In the genomic region with DNA sequence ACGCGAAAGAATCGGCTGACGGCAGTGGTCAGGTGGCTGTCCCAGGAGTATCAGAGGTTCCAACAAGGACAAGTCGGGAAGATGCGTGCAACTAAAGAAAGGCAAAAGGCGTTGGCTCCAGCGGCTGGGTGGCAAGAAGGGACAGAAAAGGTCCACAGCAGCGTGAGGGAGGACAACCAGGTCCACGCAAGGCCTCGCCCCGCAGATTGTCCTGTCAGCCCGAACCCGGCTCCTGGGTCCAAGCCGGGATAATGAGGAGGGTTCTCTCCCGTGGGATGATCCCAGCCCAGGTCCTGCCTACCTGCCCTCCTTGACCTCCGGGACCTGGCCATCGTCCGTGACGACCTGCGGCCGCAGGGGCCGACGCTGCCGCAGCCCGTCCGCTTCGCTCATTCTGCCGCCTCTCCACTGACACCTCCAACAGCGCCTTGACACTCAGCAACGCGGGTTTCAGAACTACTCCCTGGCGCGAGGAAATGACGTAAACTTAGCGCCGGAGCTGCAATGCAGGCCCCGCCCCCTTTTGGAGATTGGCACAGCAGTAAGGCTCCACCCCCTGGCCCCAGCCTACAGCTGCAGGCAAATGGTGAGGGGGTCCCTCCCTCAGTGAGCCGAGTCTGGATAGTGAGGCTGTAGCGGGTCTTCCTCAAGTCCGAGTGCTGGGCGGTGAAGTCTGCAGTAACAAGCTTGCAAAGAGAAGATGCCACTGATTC, we compare ENCODE assay signal across 7 mouse cellular contexts. TPM values are rescaled to one million over a fixed set of nuclear protein-coding genes. Genes with fewer than 3 reads are reported as not detected.
A peak's percentile ranks its signal among the peaks of the same experiment; 100 is the strongest.
DNase-seq lines count a peak whose midpoint lies in the region; ATAC-seq lines count a peak whose summit lies in the region.

Gene Apmap (minus strand): TSS at position 481 of the 713 bp plus-strand sequence.

- peak; percentile 99 for DNase-seq in adrenal gland, postnatal 14 days
- peak; percentile 98 for DNase-seq in embryonic facial prominence, embryonic 11.5 days (ENCODE audit: low spot score)
- DNase-seq in heart, adult 11 months, result peak; percentile 99
- peak; percentile 97 for DNase-seq in kidney, adult 18-20 months
- DNase-seq in limb, embryonic 11.5 days (ENCODE audit: low spot score), result peak; percentile 98
- DNase-seq in midbrain, embryonic 14.5 days, result peak; percentile 100
- peak; percentile 88 to 95 for DNase-seq in spleen, adult 18-20 months

- H3K4me1 ChIP-seq in embryonic facial prominence, embryonic 11.5 days (ENCODE audit: control insufficient read depth, insufficient read depth, low read length), result no peaks in the 10 kb centered on the region
- no peaks in the 10 kb centered on the region for H3K4me1 ChIP-seq in limb, embryonic 11.5 days (ENCODE audit: control insufficient read depth, insufficient read depth, low read length)
- peaks cover 9% of the 10 kb centered on the region for H3K4me1 ChIP-seq in midbrain, embryonic 14.5 days (ENCODE audit: control insufficient read depth, insufficient read depth, low read length)

- H3K9ac ChIP-seq in embryonic facial prominence, embryonic 11.5 days (replicated peaks; ENCODE audit: low read length), result peak within 1 kb of the TSS; percentile 80
- peak within 1 kb of the TSS; percentile 77 for H3K9ac ChIP-seq in limb, embryonic 11.5 days (ENCODE audit: low read length)
- H3K9ac ChIP-seq in midbrain, embryonic 14.5 days (replicated peaks; ENCODE audit: low read length), result peak within 1 kb of the TSS; percentile 69

- no peaks in the 10 kb centered on the region for H3K9me3 ChIP-seq in embryonic facial prominence, embryonic 11.5 days (replicated peaks; ENCODE audit: control insufficient read depth, low read length)
- no peaks in the 10 kb centered on the region for H3K9me3 ChIP-seq in limb, embryonic 11.5 days (ENCODE audit: control insufficient read depth, low read length)
- no peaks in the 10 kb centered on the region for H3K9me3 ChIP-seq in midbrain, embryonic 14.5 days (ENCODE audit: control insufficient read depth, low read length)

- ATAC-seq in embryonic facial prominence, embryonic 11.5 days (replicated peaks; ENCODE audit: insufficient number of reproducible peaks, low FRiP score, low TSS enrichment, low read depth), result peak; percentile 99
- peak; percentile 98 for ATAC-seq in limb, embryonic 11.5 days (ENCODE audit: insufficient number of reproducible peaks, low FRiP score, low TSS enrichment, low read depth)
- ATAC-seq in midbrain, embryonic 14.5 days (ENCODE audit: low FRiP score, low TSS enrichment), result peak; percentile 97

- peak within 1 kb of the TSS; percentile 90 for H3K4me3 ChIP-seq in embryonic facial prominence, embryonic 11.5 days (ENCODE audit: low read depth, low read length)
- H3K4me3 ChIP-seq in limb, embryonic 11.5 days (ENCODE audit: low read depth, low read length), result peak within 1 kb of the TSS; percentile 95
- peak within 1 kb of the TSS; percentile 80 for H3K4me3 ChIP-seq in midbrain, embryonic 14.5 days (replicated peaks; ENCODE audit: low read depth, low read length)

- H3K27ac ChIP-seq in embryonic facial prominence, embryonic 11.5 days (replicated peaks; ENCODE audit: low read depth, low read length), result no peak within 1 kb of the TSS
- no peak within 1 kb of the TSS for H3K27ac ChIP-seq in limb, embryonic 11.5 days (replicated peaks; ENCODE audit: low read depth, low read length)
- H3K27ac ChIP-seq in midbrain, embryonic 14.5 days (replicated peaks; ENCODE audit: low read depth, low read length), result peak within 1 kb of the TSS; percentile 55

- no peaks in the 10 kb centered on the region for H3K36me3 ChIP-seq in embryonic facial prominence, embryonic 11.5 days (replicated peaks; ENCODE audit: control insufficient read depth, insufficient read depth, low read depth, low read length)
- H3K36me3 ChIP-seq in limb, embryonic 11.5 days (ENCODE audit: control insufficient read depth, insufficient read depth, low read length), result no peaks in the 10 kb centered on the region; the same call in 1 of the 2 replicates
- no peaks in the 10 kb centered on the region for H3K36me3 ChIP-seq in midbrain, embryonic 14.5 days (ENCODE audit: control insufficient read depth, insufficient read depth, low read length)

- WGBS in embryonic facial prominence, embryonic 11.5 days, result under 1% methylated on average over 42 of the region's 42 CpGs
- under 1% methylated on average over 42 of the region's 42 CpGs for WGBS in limb, embryonic 11.5 days
- WGBS in midbrain, embryonic 14.5 days, result under 1% methylated on average over 42 of the region's 42 CpGs

- peak within 1 kb of the TSS; percentile 74 for H3K4me2 ChIP-seq in embryonic facial prominence, embryonic 11.5 days (ENCODE audit: low read depth, low read length)
- H3K4me2 ChIP-seq in limb, embryonic 11.5 days (ENCODE audit: low read depth, severe bottlenecking), result peak within 1 kb of the TSS; percentile 79
- H3K4me2 ChIP-seq in midbrain, embryonic 14.5 days (ENCODE audit: low read length), result peak within 1 kb of the TSS; percentile 67

- no peaks in the 10 kb centered on the region for H3K27me3 ChIP-seq in embryonic facial prominence, embryonic 11.5 days (ENCODE audit: control insufficient read depth, insufficient read depth, low read length)
- H3K27me3 ChIP-seq in limb, embryonic 11.5 days (ENCODE audit: control insufficient read depth, insufficient read depth, low read length), result no peaks in the 10 kb centered on the region
- H3K27me3 ChIP-seq in midbrain, embryonic 14.5 days (ENCODE audit: control insufficient read depth, insufficient read depth, low read length), result no peaks in the 10 kb centered on the region

RNA-seq across cellular contexts. Expression of gene Apmap, which starts in this region (rescaled TPM):
- total RNA-seq in adrenal gland, postnatal 14 days (2021), result 161 and 180 TPM in 2 replicates
- 28.3 and 32.0 TPM in 2 replicates for polyA plus RNA-seq in embryonic facial prominence, embryonic 11.5 days (2014; fragmentation: Nextera tagmentation; extraction: Ambion mirVana)
- polyA plus RNA-seq in limb, embryonic 11.5 days (2014; fragmentation: Nextera tagmentation; extraction: Ambion mirVana), result 25.3 and 26.2 TPM in 2 replicates
- 33.4 and 42.5 TPM in 2 replicates for polyA plus RNA-seq in midbrain, embryonic 14.5 days (2014; fragmentation: Nextera tagmentation; extraction: Ambion mirVana)
